Mouse (Mus musculus): ENCODE measurements around the gene Rnase9.
A peak's percentile ranks its signal among the peaks of the same experiment; 100 is the strongest.
"Not testable (repeated sequence)": the region's sequence is repeated elsewhere in the genome, so short reads cannot be mapped to it uniquely, and the experiment has no call there.

Gene Rnase9

DNA sequence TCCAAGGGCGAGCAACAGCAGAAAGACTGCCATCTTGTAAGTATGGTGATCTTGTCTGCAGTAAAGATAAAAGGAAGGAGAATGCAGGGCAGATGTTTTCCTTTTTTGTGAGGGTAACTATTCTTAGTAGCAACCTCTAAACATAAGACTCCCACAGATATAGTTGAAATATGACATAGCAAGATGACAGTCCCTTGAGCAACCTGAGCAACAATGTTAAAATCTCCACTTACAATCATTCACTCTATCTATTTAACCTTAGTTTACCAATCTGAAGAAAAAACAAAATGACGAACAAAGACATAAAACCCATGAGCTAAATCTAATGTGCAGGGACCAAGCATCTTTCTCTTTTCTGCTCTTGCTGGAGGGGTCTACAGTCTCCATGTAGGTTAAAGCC is 8.4 kb upstream of the Rnase9 start, which contains the start of gene Rnase11:
TSS of gene Rnase11 (minus strand) at position 101 of the 400 bp plus-strand sequence.
- DNase-seq (ENCODE audit: low spot score in 2 of 2): no peak

DNA sequence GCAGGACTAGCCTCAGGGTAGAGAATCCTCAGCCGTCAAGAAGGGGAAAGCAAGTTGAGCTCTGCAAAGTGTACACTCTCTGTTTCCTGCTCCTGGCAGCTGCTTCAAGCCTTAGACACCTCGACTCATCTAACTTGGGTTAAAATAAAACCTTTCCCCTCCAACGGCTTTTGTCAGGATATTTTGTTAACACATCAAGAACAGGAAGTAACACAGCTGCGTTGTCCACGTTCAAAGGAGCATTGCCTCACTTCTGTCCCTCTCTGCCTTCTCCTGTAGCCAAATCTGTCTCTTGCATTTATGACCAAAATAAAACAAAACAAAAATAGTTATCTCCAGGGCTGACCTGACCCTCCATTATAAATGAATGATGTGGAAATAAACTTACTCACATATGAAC is 6.2 kb upstream of the Rnase9 start:
- DNase-seq (ENCODE audit: low spot score in 2 of 2): no peak

DNA sequence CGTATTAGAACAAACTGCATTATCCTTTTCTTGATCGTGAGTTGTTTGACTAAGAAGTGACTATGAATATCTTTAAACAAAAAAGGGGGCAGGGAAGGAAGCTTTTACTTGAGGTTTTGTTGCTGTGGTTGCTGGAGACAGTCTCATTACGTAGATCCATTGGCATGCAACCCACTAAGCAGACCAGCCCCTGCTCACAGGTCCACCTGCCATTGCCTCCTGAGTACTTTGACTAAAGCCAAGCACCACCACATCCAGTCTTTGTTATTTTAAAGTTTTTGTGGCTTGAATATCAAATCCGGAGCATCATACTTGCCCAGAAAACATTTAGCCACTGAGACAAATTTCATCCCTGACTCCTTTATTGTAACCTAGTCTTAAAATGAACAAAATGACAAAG is 5.5 kb downstream of the Rnase9 start:
- no peak for DNase-seq (ENCODE audit: low spot score in 2 of 2)

DNA sequence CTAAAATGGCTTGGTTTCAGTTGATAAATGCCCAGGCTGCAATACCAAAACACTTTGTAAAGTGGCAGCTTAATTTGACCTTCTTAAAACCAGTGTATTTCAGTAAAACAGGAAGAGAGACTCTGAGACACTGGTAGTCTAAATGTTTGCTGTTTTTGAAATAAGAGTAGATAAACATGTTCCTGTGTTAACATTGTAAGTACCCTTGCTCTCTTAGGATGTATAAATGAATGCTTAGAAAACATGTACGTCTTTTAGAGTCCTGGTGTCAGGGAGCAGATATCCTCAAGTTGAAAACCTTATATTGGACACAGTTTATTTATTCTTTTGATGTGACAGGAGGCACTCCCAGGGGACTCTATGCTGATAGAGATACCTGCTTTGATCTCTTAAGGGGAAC is 6.5 kb downstream of the Rnase9 start:
- no peak for DNase-seq (ENCODE audit: low spot score in 2 of 2)

DNA sequence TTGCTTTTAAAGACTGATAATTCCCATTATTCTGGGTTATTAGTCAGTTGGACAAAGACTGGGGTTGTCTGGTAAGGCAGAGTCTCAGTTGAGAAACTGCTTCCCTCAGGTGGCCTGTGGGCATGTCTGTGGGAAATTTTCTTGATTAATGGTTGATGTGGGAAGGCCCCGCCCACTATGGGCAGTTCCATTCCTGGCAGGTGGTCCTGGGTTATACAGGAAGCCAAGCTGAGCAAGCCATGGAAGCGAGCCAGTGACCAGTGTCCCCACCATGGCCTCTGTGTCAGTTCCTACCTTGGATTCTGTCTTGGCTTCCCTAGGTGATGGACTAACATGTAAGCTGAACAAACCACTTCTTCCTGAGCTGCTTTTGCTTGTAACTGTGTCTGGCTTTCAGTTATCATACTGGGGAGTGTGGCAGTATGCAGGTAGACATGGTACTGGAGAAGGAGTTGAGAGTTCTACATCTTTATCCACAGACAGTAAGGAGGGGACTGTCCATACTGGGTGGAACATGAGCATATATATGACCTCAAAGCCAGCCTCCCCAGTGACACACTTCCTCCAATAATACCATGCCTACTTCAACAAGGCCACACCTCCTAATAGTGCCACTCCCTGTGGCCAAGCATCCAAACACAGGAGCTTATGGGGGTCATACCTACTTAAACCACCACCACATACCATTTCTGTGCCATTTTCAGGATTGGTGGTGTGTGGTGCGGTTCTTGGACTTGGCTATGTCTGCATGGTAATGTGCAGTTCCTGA is 14.1 kb downstream of the Rnase9 start:
- no peak for DNase-seq (ENCODE audit: low spot score in 2 of 2)

DNA sequence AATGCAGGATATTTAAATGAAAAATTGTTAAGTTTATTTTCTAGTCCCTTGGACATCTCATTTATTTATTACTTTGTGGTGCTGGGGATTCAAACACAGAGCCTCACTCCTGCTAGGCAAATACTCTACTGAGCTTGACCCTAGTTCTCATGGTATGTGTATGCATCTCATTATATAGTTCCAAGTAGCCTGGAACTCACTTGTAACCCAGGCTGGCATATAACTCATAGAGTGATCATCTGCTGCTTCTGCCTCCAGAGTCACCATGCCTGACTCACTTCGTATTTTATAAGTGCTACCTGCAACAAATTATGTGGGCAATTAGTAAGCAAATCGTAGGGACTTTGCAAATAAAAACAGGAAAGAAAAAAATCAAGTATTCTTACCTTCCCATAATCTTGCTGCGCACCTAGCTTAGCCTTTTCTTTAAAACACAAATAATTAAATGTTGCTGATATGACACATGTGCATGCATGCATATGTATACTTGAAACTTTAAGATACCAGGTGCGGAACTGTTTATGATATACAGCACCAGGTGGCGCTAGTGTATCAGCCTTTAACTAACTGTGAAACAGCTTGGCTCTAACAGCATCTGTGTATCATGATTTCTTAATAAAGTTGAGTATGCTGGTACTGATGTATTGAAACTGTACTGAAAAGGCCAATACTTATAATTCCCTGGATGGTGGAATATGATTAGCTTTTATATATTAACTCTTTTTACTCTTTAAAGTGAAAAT is 15.1 kb downstream of the Rnase9 start:
- DNase-seq (ENCODE audit: low spot score in 2 of 2): peak; percentile 81 to 82

DNA sequence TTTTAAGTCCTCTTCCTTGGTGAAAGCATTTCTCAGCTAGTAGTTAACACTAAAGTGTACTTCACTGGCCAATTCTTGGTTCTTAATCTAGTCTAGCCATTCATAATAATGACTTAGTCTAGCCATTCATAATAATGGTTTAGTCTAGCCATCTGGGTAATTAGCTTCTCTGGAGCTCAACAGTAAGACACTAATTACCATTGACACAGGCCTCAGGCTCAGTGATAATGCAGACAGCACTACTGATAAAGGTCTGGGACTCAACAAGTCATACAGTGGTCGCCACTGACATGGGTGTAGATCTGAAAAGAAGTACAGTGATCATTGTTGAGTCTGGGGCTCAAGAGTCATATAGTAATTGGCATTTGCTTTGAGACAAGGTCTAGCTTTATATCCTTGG is 16.8 kb downstream of the Rnase9 start:
- no peak for DNase-seq (ENCODE audit: low spot score in 2 of 2)

DNA sequence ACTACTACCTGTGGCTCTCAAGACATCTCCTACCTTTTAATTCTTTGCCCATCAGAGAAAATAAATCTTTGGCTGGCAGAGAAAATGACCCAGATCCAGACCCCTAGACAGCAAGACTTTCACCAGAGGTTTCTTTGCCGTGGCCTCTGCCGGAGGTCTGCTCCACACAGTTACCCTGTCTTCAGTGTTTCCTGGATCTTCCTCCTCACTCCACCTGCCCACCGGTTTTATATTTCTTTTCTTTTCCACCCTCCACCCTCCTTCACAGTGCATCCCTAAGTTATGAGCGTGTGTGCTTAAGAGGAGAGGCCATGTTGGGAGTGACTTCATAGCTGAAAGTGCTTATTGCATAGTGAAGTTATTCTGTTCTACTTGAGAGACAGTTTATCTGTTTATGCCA is 18.2 kb downstream of the Rnase9 start:
- DNase-seq (ENCODE audit: low spot score in 2 of 2): no peak

DNA sequence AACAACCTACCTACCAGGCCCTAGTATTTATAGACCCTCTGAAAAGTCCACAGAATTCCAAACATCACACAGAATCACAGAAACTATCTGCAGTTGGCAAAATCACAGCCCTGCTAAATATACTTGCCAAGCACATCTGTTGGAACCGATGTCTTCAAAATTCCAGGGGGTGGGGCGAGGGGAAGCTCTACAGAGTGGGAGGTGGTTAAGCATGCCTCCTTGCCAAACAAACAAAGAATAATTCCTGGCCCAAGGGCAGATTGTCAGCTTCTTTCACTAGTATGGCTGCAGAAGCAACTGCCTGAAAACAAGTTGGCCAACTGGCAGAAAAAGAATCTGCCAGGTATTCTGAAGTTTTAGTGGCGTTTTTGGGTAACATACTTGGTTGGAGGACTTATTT is 24.4 kb downstream of the Rnase9 start:
- DNase-seq (ENCODE audit: low spot score in 2 of 2): no peak

DNA sequence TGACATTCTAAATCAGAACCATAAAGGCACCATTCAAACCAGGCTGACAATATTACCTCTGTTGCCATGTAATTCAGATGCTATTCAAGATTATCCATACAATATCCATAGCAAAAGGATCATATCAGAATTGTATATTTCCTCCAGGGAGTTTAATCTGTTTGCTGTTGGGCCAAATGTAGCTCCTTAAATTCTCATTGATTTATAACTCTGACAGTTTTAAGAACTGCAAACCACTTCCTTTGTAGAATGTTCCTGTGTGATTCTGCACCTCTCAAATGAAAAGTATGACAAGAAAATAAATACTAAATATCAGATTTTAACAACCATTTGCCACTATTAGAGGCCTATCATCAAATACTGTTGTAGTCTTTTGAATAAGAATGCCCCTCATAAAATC is 25.9 kb downstream of the Rnase9 start:
- DNase-seq (ENCODE audit: low spot score in 2 of 2): no peak

DNA sequence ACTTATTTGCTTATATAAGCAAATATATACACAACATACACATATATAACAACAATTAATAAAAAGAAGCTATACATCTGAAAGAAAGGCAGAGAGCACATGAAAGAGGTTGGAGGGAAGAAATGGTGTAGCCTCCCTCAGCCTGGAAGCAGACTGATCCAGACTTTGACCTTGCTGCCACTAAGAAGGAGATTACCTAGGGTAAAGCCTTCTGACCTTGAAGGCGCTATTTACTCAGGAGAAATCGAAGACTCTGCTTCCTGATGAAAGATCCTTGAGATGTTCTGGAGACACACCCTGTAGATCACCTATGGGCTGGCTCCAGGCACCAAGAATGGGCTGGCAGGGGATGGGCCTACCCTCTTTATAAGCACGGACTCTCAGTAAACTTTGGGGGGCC is 26.9 kb downstream of the Rnase9 start:
- DNase-seq (ENCODE audit: low spot score in 2 of 2): not testable (repeated sequence)

DNA sequence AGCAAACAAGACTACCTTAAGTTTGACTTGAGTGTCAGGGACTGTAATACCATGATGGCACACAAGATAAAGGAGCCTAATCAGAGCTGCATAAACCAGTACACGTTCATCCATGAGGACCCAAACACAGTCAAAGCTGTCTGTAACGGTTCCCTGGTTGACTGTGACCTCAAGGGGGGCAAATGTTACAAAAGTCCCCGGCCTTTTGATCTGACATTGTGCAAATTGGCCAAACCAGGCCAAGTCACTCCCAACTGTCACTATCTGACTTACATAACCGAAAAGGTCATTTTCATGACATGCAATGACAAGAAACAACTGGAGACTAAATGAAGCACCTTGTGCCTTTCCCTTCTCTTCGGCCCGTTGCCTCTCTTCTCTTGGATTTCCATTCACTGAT is 32.1 kb downstream of the Rnase9 start:
- no peak for DNase-seq (ENCODE audit: low spot score in 2 of 2)

DNA sequence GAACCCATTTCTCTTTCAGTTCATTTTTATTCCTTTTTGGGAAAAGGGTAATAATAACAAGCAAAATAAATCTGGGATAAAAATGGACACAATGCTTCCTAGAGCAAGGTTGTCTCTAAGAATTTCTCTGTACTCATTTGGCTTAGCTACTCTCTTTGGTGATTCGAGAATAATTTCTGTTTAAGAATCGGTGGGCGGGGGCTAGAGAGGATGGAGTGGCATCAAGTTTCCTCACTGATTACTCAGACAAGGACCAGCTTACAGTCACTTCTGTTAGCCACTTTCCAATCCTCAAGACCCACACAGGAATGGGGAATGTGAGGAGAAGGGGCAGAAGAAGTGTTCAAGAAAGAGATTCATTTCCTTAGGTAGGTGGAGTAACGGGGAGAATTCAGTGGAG is 32.9 kb downstream of the Rnase9 start:
- no peak for DNase-seq (ENCODE audit: low spot score in 2 of 2)

DNA sequence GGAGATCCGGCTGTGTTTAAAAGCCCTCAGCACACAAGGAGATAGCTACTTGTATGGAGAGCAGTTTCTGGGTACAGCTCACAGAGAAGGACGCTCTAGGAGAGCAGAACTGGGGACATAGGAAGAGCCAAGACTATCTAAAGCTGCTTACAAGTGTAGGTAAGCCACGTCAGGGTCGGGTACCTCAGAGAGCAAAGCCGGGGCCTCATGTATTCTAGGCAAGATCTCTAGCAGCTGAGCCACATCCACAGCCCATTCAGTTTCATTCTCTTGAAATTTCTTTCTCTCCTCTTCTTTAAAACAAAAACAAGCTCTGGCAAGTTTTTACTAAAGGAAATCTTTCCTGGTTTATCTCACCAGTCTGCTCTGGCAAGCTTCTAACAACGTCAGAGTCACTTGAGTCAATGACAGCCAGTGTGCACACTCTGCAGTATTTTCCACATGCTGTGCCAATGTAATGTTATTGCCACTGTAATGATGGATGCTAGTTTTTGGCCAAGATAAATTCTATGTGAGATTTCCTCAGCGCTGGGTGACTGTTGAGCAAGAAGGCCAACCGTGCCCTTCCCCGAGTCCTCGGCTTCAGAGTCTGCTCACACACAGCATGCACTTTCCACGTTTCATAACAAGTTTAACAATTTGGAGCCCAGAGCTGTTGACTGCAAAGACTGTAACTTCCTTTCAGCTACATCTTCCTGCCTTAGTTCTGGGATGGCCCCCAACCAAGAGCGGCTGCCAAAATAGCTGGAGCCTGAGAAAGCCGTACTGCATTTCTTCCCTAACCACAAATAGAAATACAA is 33.6 kb downstream of the Rnase9 start:
- DNase-seq (ENCODE audit: low spot score in 2 of 2): peak; percentile 18 to 48

DNA sequence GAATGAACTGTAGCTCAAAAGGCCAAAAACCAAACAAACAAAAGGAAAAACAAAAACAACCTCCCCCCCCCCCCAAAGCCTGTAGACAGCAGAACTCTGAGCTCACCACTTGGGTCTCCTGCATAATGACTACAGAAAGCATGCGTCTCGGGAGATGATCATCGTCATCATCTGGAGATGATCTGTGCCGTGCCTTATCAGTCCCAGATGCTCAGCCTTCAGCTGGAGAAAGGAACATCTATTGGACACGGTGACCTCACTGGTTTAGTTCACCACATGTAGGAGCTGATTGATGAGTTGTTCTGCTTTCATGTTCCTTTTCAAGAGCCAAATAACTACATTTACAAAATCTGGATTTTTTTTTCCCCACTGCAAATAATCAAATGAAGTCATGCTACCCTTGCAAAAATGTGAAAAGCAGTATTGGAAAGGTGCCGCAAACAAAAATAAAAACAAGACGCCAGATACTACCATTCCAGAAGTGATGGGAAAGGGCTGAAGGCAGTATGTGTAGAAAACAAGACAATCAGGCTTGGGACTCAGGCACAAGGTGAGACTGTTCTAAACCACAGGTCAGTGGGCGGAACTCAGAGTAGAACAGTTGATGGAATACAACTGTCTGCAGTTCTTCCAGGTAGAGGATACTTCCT is 34.4 kb downstream of the Rnase9 start, which contains the start of gene Rnase10:
TSS of gene Rnase10 (plus strand) at position 600 of the 650 bp plus-strand sequence.
- no peak for DNase-seq (ENCODE audit: low spot score in 2 of 2)

DNA sequence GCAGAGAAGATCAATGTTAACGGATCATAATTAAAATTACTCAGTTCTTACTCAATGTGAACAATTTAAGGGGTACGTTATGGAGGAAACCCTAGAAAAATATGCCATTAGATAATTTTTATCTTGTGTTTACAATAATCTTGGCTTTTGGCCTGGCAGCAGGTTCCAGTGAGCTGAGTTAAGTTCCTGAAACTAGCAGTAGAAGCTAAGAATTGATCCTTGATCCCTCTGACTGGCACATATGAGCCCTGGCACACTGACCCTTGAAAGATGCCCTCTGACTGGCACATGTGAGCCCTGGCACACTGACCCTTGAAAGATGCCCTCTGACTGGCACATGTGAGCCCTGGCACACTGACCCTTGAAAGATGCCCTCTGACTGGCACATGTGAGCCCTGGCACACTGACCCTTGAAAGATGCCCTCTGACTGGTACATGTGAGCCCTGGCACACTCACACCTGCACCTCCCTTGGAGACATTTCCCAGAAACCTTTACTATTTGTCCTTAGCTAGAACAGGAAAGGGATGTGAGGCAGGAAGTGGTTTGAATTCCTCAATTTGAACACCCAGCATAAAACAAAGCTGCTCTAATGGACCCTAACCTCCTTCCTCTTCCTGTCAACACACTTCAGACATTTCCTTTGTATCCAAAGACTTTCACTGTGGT is 43.5 kb downstream of the Rnase9 start:
- DNase-seq (ENCODE audit: low spot score in 2 of 2): no peak

DNA sequence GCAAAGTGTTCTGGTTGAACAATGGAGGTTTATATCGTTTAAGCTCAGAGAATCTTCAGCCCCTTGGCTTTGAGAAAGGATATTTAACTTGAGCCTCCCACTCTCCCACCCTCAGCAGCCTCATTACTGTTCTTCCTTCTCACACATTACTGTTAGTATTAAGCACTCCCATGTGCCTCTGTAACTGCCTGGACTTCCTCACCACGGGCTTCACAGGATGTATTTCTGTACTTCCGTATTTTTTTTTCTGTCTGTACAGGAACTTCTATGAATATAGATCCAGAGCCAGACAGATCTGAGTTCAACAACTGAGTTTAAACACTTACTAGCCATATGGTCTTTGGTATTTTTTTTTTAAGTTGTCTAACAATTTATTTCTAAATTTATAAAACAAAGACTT is 44.6 kb downstream of the Rnase9 start:
- DNase-seq (ENCODE audit: low spot score in 2 of 2): no peak

DNA sequence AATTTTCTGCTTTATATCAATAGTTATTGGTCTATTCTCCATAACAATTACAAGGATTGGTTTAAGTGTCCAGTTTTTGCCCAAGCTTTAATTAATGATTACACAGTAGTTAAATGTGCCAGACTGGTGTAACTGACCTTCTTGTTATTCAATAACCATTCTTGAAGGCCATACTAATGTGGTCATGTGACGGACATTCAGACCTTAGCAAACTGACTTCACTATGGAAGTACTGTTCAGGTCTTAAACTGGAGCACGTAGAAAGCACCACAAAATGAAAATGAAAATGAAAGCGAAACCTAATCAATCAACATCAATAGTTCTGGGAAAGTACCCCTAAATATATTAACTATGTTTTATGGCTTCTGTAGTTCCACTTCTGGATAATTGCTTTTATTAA is 50.6 kb downstream of the Rnase9 start:
- no peak for DNase-seq (ENCODE audit: low spot score in 2 of 2)
